ENCODE assay signal across 8 mouse cellular contexts in the genomic region with DNA sequence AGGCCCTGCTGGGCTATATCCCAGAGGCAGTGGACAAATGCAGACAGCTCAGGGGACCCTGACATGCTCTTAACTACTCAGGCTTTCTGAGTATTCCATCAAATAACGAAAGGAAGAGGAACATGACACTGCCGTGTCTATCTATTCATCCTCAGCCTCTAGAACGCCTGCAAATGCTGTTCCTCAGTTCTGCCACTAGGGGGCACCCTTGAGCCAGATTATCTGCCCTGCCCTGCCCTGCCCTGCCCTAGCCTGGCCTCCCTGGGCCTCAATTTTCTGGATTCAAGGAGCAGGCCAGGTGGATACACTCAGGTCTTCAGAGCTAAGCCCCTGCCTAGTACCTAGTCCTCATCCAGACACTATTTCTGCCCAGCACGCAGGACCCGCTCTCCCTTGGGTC. TPM values are rescaled to one million over a fixed set of nuclear protein-coding genes. Genes with fewer than 3 reads are reported as not detected.
DNase-seq lines count a peak whose midpoint lies in the region; ATAC-seq and TF ChIP-seq lines count a peak whose summit lies in the region.

No protein-coding gene starts in this region.

- peak; percentile 68 for ATAC-seq in megakaryocyte progenitor cell, adult 5-6 weeks (replicated peaks; ENCODE audit: poor library complexity)

- no peak for TF ChIP-seq POLR2A in embryonic fibroblast, embryonic 13.5 days (IDR thresholded peaks at IDR 0.05; ENCODE audit: low read depth, low read length)

- H3K27ac ChIP-seq in layer of hippocampus, adult 2 months: no peak overlapping the region
- H3K27ac ChIP-seq in embryonic fibroblast, embryonic 13.5 days (ENCODE audit: insufficient read depth, low read length): no peak overlapping the region

- TF ChIP-seq CTCF in layer of hippocampus, adult 2 months (conservative IDR thresholded peaks at IDR 0.05): peak; percentile 93
- TF ChIP-seq CTCF in embryonic fibroblast, embryonic 13.5 days (IDR thresholded peaks at IDR 0.05; ENCODE audit: borderline replicate concordance, insufficient read depth, low read length): peak; percentile 38; the same call in 1 of the 2 replicates

- H3K4me3 ChIP-seq in layer of hippocampus, adult 2 months: no peak overlapping the region
- no peak overlapping the region for H3K4me3 ChIP-seq in embryonic fibroblast, embryonic 13.5 days (ENCODE audit: insufficient read depth, low read length)

- H3K4me1 ChIP-seq in embryonic fibroblast, embryonic 13.5 days (ENCODE audit: control insufficient read depth, insufficient read depth, low read length): no peaks in the 10 kb centered on the region; the same call in 1 of the 2 replicates

- DNase-seq in cerebellum, adult 18-20 months: peak; percentile 56 to 59
- DNase-seq in cerebellum, adult 9-10 months: no peak
- DNase-seq in layer of hippocampus, adult 2 months (ENCODE audit: low spot score in 2 of 2): peak in 1 of 2 experiments; percentile 50
- no peak for DNase-seq in layer of hippocampus, adult 8-10 months (ENCODE audit: low spot score in 2 of 2)
- no peak for DNase-seq in right cerebral cortex, adult 18-20 months
- DNase-seq in right cerebral cortex, postnatal 10 days (ENCODE audit: low spot score in 2 of 2): no peak

RNA-seq across cellular contexts. Expression of gene Tbc1d16, which starts 24.9 kb away (rescaled TPM):
- total RNA-seq in layer of hippocampus, adult 2 months (2021): 10 to 100 TPM; 44.0 to 44.1 TPM
- 10 to 100 TPM; 35.4 to 39.4 (median 36.7) TPM for total RNA-seq in layer of hippocampus, adult 8-10 months (2022)
- polyA plus RNA-seq in embryonic fibroblast, embryonic 13.5 days (2011; ENCODE audit: insufficient read length, low read depth, missing spikeins): 10.6 TPM in 2 replicates
- total RNA-seq in megakaryocyte progenitor cell, adult 5-6 weeks (2015): 1.9 and 2.1 TPM in 2 replicates
- total RNA-seq in megakaryocyte progenitor cell, adult 5-6 weeks (2017): 2.1 and 3.0 TPM in 2 replicates

RNA-seq across cellular contexts. Expression of gene Ccdc40, which starts 24.9 kb away (rescaled TPM):
- 1 to 10 TPM; 2.8 to 4.1 TPM for total RNA-seq in layer of hippocampus, adult 2 months (2021)
- total RNA-seq in layer of hippocampus, adult 8-10 months (2022): 1 to 10 TPM; 1.6 to 3.1 (median 2.4) TPM
- polyA plus RNA-seq in embryonic fibroblast, embryonic 13.5 days (2011; ENCODE audit: insufficient read length, low read depth, missing spikeins): 0.60 and 0.81 TPM in 2 replicates
- 4.4 and 4.9 TPM in 2 replicates for total RNA-seq in megakaryocyte progenitor cell, adult 5-6 weeks (2015)
- 11.2 and 14.3 TPM in 2 replicates for total RNA-seq in megakaryocyte progenitor cell, adult 5-6 weeks (2017)

Comparison
In these comparisons a context has a peak if more than half of its experiments do, and no peak if none do; other contexts are left out.
1. DNase-seq: peak in cerebellum, adult 18-20 months (2 of 2); none in cerebellum, adult 9-10 months (single experiment), layer of hippocampus, adult 8-10 months (0 of 2), right cerebral cortex, adult 18-20 months (single experiment) and right cerebral cortex, postnatal 10 days (0 of 2).
2. RNA of gene Tbc1d16, which starts 24.9 kb away (total RNA-seq): 44.0 to 44.1 TPM in layer of hippocampus, adult 2 months and 35.4 to 39.4 TPM in layer of hippocampus, adult 8-10 months; 1.9 to 3.0 TPM in megakaryocyte progenitor cell, adult 5-6 weeks; every median in the first group is over 4 times any median in the second.